Mouse (Mus musculus) embryo, embryonic 9.5 days (tissue): ENCODE data around the gene Morn5.

ENCODE experiments used
- DNase-seq: peaks from one replicate; pipeline ENCODE4 v3.0.0-alpha.2; 2017; ENCODE audit errors: extremely low spot score

The Morn5 gene

DNA sequence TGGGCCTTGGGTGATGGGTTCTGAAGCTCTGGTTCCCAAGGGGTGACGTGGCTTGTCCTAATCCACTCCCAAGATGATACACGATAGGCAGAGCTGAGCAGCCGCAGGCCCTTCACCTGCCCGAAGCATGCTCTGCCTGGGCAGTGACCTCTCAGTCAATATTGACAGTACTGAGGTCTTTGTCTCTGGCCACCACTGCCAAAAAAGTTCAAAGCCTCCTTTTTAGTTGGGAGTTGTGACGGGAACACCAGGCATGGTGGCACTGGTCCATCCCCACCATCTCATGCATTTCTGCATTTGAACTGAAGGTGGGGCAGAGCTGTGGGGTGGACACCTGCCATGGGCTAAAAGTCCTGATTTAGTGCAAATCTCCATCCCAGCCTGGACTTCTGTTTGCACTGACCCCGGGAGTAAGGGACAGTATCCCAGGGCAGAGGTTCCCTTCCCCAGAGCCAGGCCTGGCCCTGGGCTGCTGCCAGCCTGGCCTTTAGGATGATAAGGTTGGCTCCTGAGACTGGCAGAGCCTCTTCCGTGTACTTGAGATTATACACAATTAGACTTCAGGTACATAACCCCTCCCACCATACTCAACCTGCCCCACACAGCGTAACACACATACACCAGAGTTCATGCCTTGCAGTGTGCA lies 22.5 kb downstream of the Morn5 start:
- DNase-seq: no peak

DNA sequence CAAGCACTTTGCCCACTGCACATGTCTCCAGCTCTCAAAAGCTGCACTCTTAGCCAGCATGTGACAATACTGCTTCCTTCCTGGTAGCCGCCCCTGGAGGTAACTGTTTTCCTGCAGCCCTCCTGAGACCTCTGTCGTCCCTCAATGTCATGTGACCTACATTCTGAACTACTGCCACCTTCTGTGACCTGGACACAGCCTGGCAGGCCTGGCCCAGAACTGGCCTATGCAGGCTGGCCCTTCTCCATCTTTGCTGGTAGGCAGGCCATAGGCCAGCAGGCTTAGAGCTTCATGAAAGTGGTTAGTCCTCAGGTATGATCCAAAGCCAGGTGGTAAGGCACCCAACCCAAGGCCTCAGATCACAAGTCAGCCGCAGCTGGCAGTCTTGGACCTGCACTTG lies 24.5 kb downstream of the Morn5 start:
- DNase-seq: no peak

- no peak for DNase-seq
Observed at GRCm38 (mm10) chr2:36075210-36075609, 26.0 kb downstream of the Morn5 start.

- DNase-seq: no peak
Observed at GRCm38 (mm10) chr2:36077160-36077761, 28.0 kb downstream of the Morn5 start.

- peak; percentile 19 for DNase-seq
Observed at GRCm38 (mm10) chr2:36081446-36081845, 32.2 kb downstream of the Morn5 start.

DNA sequence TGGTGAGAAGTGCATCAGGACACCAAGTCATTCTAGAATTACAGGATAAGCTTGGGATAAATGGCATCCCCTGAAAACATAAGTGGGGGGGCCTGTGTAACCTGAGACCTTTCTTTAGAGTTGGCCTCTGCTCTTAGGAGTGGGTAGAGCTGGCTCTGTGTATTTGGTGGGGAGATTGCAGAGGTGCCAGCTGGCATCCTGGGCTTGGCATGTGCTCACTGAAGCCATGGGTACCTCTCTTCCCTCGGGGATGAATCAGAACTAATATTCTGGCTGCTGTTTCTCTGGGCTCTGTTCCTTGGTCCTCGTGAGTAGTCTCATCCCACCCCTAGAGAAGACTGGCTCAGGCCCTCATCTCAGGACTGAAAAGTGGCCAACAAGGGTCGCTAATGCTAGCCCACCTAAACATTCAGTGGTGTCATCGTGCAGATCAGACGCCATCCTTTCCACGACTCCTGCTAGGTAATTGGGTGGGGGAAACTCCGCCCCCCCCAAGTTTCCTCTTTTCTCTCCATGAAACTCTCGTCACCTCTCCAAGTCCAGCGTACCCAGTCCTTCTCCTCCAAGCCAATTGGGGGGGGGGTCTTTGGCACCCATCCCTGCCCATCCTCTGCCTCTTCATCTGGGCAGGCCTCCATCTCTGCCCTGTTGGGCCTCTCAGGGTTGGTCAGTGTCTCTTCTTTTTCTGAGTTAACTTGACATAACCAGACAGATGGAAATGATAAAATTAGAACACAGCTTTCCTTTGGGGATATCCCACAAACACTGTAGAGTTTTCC lies 33.7 kb downstream of the Morn5 start:
- no peak for DNase-seq

DNA sequence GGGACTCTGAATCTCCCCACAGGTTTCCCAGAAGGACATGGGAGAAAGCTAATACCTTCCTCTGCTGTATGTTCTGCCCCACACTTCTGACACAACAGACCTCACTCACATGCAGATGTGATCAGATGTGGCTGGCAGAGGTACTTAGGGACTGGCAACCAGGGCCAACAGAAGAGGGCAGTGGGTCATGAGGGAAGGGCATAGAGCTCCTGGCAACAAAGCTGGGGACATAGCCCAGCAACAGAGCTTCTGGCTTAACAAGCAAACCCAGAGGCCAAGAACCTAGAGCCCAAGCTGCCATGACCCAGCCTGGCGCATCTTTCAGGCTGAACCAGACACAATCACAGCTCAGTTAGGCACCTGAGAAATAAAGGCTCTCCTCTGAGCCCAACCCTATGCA lies 35.8 kb downstream of the Morn5 start:
- DNase-seq: no peak

- DNase-seq: no peak
Observed at GRCm38 (mm10) chr2:36089190-36089589, 39.9 kb downstream of the Morn5 start.

DNA sequence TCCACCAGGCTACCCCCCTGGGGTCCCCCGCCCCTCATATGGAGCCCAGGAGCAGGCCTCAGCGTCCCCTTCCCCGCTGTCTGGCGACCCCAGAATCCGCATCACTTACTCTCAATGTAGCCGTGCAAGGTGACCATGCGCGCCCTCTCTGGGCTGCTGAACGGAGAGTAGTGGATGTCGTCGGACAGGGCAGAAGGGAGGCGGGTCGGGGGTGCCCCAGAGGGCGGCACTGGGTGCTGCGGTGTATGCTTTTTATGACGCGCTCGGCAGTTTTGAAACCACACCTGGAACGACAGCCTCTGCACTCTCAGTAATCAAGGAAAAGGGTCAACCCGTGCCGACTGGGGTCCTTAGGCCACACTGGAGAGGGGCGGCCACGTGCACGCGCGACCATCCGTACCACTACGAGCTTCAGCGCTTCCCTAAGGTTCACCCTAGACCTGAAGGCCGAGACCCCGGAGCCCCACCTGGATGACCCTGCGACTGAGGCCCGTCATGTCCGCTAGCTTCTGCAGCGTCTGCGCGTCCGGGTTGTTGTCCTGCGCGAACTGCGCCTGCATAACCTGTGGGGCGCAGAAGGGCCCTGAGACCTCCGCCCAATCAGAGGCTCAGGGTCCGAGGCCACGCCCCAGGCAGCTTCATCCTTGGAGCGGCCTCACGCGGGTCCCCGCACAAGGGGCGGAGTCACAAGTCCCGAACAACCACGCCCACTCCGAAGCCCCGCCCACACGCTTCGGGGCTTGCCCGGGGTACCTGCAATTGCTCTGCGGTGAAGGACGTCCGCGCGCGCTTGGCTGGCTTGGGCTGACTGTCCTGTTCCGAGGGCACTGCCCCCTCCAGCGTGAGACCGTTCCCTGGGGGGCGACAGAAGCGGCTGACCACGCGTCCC lies 41.8 kb downstream of the Morn5 start:
- DNase-seq: peak; percentile 89

DNA sequence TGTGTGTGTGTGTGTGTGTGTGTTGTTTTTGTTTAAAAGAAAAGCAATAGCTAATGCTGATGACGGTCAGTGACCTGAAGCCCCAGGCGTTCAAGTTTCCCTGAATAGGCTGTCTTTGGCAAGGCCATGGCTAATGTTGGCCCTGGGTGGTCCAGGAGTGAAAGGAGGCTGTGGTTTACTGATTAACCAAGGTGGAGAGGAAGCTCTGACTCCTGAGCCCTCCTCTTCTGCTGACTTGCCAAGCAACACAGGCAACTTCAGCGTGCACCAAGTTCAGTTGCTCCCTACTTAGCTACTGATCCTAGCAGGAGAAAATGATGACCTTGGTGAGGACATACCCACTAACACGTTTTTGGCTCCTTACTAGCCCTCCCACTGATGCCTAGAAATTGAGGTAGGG lies 43.5 kb downstream of the Morn5 start:
- no peak for DNase-seq

DNA sequence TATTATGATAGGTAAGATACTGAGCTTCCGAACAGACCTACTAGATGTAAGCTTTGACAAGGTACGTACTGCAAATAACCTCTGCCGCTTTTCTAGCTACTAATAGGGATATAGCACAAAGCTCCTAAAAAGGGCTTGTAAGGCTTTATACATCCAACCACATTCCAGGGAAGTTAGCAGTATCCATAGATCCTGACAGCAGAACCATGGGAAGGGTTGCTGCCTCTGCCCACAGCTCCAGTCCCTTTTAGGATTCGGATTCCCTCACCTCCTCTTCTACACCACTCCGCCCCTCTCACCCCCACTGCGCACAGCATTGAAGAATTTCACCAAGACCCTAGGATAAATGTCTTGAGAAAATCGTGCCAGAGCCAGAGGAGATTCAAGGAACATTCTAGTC lies 44.0 kb downstream of the Morn5 start:
- DNase-seq: no peak

- DNase-seq: no peak
Observed at GRCm38 (mm10) chr2:36093914-36094475, 44.7 kb downstream of the Morn5 start.

DNA sequence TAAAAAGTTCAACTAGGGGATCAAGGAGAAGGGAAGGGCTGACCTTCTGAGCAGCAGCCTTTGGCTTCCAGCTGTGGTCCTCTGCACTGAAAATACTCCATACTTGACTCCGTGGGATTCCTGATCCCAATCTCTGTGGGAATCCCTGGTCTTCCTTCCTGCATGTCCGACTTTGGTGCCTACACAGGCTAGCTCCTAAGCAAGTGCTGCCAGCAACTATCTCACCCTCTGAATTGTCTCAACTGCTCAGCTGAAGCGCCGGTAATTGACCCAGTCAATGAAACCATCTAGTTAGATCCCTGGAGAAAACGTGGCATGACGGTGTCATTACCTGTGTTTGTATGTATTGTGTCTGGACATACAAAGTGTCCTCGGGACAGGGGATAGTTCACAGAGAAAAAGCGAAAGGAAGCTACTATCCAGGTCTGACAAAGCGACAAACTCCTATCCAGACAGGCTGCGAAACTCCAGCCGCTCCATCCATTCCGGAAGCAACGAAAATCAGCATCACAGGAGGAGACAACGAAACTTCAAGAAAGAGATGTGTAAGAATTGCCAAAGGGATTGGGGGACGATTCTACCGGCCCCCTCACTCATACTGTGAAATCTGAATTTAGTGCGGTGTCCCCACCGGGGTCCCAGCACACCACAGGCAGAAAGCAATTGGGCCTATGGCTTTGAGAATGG lies 48.0 kb downstream of the Morn5 start:
- no peak for DNase-seq

- no peak for DNase-seq
Observed at GRCm38 (mm10) chr2:36098021-36098420, 48.8 kb downstream of the Morn5 start.

DNA sequence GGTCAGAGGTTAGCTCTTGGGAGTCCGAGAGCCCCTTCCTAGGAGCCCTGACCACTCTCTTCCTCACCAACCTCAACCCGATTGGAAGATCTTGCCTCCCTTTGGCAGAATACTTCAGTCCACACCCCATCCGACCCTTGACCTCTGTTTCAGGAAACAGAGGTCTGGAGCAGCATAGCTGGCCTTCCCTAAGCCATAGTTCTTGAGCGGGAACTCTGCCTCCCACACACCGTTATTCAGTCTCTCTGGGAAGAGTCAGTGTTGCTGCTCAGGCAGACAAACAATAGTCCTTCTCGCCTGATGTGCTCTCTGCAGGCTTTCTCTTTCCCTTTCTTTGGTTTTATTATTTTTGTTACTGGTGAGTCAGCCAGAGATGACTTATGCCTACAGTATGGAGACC lies 50.5 kb downstream of the Morn5 start:
- no peak for DNase-seq

GRCm38 (mm10) chr2:36101866-36102558 lies 52.8 kb downstream of the Morn5 start:
- peak; percentile 61 for DNase-seq

- peak; percentile 60 for DNase-seq
Observed at GRCm38 (mm10) chr2:36102559-36102946, 53.3 kb downstream of the Morn5 start.

- DNase-seq: no peak
Observed at GRCm38 (mm10) chr2:36103069-36103554, 53.9 kb downstream of the Morn5 start.

GRCm38 (mm10) chr2:36103555-36104367 lies 54.5 kb downstream of the Morn5 start:
- DNase-seq: peak; percentile 68
